Mouse (Mus musculus): ENCODE measurements at regions not wholly inside any gene's neighbourhood (a gene's known extent, or its start where the extent isn't known, plus 50 kb on each side); places are given as distances from the start of the nearest gene placed in this dataset.

- DNase-seq: peak in 1 of 2 experiments; percentile 20
Observed at GRCm38 (mm10) chr8:42144220-42144619, 727.3 kb upstream of the Frg1 start.

- no peak for DNase-seq
Observed at GRCm38 (mm10) chr8:42107582-42107981, 690.7 kb upstream of the Frg1 start.

- no peak for DNase-seq
Observed at GRCm38 (mm10) chr8:42069314-42069713, 652.4 kb upstream of the Frg1 start.

- no peak for DNase-seq
Observed at GRCm38 (mm10) chr8:42043526-42043925, 626.7 kb upstream of the Frg1 start.

DNA sequence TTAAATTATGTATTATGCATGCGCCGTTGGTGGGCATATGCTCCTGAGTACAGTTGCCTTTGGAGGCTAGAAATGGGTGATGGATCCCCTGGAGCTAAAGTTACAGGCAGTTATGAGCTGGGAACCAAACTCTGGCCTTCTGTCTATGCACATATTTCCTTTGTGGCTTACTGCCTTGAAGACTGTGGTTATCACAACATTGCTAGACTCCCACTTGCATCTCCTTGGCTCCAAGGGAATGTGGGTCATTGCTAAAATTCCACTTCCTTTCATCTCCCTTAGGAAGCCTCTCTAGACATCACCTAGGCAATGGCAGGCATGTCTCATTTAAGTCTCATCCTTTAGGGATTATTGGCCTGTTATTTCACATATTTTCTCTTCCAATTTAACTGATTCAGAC is 622.4 kb upstream of the Frg1 start:
- no peak for DNase-seq

DNA sequence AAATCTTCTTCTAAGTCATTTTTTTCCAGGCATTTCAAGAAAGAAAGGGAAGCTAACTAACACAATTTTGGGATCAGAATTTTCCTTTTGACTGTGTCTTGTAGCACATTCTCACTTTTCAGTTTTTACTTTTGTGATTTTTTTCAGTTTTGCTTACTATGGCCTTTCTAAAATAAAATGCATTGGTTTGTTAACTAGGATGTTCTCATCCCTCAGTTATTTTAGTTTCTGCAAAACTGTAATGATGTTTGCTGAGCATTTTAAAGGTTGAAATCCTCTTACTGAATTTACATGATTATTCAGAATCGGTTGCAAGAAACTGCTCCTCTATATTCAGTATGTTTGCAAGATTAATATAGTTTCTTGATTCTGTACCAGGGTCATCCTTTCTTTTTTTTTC is 610.1 kb upstream of the Frg1 start:
- no peak for DNase-seq

- DNase-seq: no peak
Observed at GRCm38 (mm10) chr8:42017786-42018185, 600.9 kb upstream of the Frg1 start.

DNA sequence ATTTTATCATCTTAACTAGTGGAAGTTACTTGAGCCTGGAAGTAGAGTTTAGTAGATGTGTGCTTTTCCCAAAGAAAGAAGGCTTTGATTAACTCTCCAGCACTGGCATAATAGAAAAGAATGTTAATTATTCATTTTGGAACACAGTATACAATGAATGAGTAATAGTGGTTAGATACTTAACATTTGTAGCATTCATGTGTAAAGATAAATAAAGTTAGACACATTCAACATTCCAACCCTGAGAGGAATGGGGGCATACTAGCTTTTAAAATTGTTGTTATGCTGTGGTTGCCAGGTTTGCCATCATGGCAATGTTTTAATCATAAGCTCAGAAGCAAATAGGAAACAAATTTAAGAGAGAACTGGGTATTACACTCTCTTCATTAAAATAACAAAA is 586.3 kb upstream of the Frg1 start:
- no peak for DNase-seq

- DNase-seq: no peak
Observed at GRCm38 (mm10) chr8:41989040-41989501, 572.2 kb upstream of the Frg1 start.

DNA sequence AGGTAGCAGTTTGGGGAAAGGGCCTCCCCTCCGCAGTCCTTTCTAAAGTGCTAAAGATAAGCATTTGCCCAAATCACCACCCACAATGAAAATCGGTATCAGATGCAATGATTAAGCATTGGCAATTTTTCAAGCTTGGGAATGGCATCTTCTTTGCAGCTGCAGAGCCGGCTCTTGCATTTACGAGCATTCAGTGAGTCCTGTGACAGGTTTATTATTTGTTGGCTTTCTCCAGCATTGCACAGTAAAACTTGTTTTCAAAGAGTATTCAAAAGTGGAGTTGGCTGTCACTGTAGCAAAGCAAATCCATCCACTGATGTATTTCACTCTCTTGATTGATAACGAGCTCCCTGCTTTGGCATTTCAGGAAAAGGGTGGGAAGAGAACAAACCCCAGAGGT is 571.3 kb upstream of the Frg1 start:
- DNase-seq: no peak

DNA sequence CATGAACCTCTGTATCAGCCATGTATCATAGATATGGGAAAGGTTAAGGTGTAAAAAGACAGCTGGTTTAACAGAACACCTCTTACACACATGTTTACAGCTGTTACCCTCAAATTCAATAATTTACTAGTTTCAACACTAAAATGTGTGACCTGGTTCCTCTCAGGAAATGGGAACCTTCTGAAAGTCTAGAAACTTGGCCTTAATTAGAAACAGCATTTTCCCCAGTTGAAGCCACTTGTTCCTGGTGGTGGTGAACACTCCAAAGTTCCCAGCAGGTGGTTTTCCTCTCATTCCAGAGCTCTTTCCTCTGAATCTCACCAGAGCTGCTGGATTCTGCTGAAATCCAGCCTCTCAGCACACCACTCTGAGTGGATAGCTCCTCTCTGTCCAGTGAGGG is 570.5 kb upstream of the Frg1 start:
- no peak for DNase-seq

GRCm38 (mm10) chr8:41972416-41972815 is 555.5 kb upstream of the Frg1 start:
- DNase-seq: no peak

- DNase-seq: no peak
Observed at GRCm38 (mm10) chr8:41970536-41970935, 553.7 kb upstream of the Frg1 start.

DNA sequence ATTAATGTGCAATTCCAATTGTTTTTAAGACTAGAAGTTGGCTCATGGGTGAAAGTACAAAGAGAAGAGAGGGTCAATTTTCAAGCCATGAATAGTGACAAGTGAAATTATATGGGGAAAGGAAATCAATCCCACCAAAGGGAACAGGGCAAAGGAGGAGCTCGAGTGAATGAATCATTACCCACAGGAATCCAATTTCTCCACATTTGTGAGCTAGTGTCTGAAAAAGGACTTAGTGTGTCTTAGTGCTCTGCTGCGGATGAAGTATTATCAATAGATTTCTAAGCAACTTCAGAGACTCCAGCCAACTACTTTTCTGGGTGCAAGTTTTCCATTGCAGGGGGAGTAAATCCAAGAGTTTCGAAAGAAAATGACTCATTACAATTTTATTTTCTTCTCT is 552.5 kb upstream of the Frg1 start:
- DNase-seq: no peak

GRCm38 (mm10) chr8:41964088-41964487 is 547.2 kb upstream of the Frg1 start:
- DNase-seq: no peak

DNA sequence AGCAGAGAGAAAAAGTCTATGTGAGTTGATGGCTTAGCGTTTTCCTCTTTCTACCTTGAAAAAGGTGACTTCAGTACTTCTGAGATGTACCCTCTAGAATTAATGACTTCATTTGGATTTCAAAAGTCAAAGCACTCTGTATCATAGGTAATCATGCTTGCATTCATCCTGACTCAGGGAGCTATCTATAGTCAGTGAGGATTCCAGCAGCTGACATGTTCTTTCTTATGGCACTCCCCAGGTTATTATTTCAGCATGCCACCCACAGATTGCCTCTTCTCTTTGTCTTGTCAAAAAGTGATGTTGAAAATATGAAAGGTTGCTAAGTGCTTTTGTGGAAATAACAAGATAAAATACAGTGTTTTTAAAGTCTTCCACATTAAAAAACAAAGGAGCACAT is 540.0 kb upstream of the Frg1 start:
- no peak for DNase-seq

DNA sequence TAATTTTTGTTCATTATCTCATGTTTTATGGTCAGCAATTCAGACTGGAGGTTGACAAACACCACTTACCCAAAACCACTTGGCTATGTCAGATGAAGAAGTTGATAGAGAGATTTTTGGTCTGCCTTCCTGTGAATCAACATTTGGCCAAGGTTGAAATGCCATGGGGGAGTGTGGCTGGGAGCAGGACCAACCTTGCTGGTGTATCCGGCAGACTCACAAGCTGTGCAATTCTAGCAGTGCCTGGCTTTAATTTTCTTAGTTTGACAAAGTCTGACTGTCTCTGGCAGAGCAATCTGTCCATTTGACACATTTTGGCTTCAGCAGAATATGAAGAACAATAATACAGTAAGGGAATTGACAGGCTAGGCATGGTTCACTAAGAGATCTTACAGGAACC is 533.9 kb upstream of the Frg1 start:
- DNase-seq: no peak

- no peak for DNase-seq
Observed at GRCm38 (mm10) chr8:41939298-41939697, 522.4 kb upstream of the Frg1 start.

GRCm38 (mm10) chr8:41921106-41921505 is 504.2 kb upstream of the Frg1 start:
- no peak for DNase-seq

DNA sequence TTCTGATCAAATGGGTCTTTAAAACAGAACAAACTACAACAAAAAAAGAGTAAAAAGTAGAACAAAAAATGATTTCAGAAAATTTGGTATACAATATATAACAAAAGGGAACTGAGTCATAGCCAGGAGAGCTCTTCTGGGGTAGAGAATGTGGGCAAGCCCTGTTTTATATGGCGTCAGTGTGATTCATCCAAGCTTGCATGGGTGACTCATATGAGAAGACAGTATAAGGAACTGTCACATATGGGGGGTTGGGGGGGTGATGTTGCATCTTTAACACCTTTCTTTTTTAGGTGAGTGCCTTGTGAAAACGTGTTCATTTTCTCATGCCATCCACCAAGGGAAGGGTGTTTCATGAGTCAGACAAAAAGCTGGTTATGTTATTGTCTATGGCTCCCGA is 503.7 kb upstream of the Frg1 start:
- DNase-seq: no peak

- DNase-seq: no peak
Observed at GRCm38 (mm10) chr8:41878029-41878748, 461.3 kb upstream of the Frg1 start.

GRCm38 (mm10) chr8:41869681-41870356 is 452.9 kb upstream of the Frg1 start:
- DNase-seq: no peak

GRCm38 (mm10) chr8:41860918-41861317 is 444.0 kb upstream of the Frg1 start:
- no peak for DNase-seq

DNA sequence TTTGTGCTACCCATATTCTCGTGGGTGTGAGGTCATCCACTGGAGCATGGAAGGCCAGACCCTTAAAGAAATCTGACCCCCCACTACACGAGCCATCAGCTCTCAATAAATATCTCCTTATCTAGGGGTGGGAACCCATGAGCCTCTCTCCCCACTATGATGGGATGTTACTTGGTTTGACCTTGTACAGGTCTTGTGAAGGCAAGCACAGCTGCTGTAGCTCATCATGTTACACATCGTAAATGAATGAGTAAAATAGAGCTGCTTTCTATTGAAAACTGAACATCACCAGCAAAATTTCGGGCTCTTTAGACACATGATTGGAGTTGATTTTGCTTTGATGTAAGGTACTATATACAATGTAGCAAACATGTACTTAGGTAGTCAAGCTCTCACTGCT is 414.8 kb upstream of the Frg1 start:
- DNase-seq: no peak

- no peak for DNase-seq
Observed at GRCm38 (mm10) chr8:41830407-41830806, 413.5 kb upstream of the Frg1 start.
